Mouse (Mus musculus): ENCODE results near the gene Casd1.

DNA sequence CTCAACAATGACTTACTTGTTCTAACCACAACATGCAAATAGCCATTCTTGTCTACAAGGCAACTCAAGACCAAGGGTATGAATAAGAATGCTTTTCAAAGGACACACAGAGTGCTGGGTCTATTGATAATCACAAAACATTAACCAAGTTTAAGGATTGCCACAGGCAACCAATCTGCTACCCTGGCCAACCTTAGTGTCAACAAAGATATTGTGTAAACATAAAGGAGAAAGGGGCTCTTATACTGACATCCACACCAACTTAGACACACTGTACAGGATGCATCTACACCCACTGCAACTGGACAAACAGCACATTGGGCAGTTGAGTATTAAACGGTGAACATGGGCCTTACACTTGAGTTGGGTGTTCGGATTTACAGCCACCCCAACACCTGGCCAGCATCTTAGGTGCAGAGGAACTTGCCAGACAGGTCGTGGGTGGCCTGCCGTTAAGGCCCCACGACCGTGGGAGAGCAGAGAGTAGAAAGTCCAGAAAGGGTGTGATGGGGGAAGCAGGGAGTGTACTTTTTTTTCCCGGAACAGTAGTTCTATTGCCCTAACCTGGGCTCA is 468 bp upstream of the Casd1 start:
- TF ChIP-seq CTCF (IDR thresholded peaks at IDR 0.05; ENCODE audit: low read depth) = no peak
- no peak for TF ChIP-seq EP300 (optimal IDR thresholded peaks at IDR 0.05)
